Mouse (Mus musculus): ENCODE results near the gene Zfp207. TPM values are rescaled to one million over a fixed set of nuclear protein-coding genes. Genes with fewer than 3 reads are reported as not detected.
"Not testable (repeated sequence)": the region's sequence is repeated elsewhere in the genome, so short reads cannot be mapped to it uniquely, and the experiment has no call there.

Zfp207 gene
- polyA plus RNA-seq, 1 experiment from 2014 or later = 223 TPM

- WGBS = 84% methylated on average over 1 of the region's 1 CpGs
- no peak for DNase-seq (ENCODE audit: low spot score)
- Histone ChIP-seq H3K4me2 (ENCODE audit: low read length) (no peak overlapping the region), H3K9me3 (ENCODE audit: control insufficient read depth, low read length) (no peaks in the 10 kb centered on the region), H3K27me3 (replicated peaks; ENCODE audit: control insufficient read depth, insufficient read depth, low read length) (no peaks in the 10 kb centered on the region), H3K9ac (ENCODE audit: low read length) (no peak overlapping the region), H3K36me3 (ENCODE audit: control insufficient read depth, insufficient read depth, low read length) (peaks cover 88% of the 10 kb centered on the region), H3K4me3 (ENCODE audit: low read depth, low read length) (no peak overlapping the region), H3K27ac (ENCODE audit: low read depth) (no peak overlapping the region), H3K4me1 (replicated peaks; ENCODE audit: control insufficient read depth, insufficient read depth, low read length) (peaks cover 19% of the 10 kb centered on the region)
- no peak for ATAC-seq (replicated peaks; ENCODE audit: low FRiP score, low TSS enrichment, low read depth)
Observed at GRCm38 (mm10) chr11:80389885-80390284, 6.8 kb downstream of the Zfp207 start.

- 0 out of 2 replicates have a peak, but pooled peaks cover 3% of the 10 kb centered on the region for H3K4me1 ChIP-seq (replicated peaks; ENCODE audit: control insufficient read depth, insufficient read depth, low read length)
- no peaks in the 10 kb centered on the region for H3K9me3 ChIP-seq (ENCODE audit: control insufficient read depth, low read length)
- H3K27ac ChIP-seq (ENCODE audit: low read depth) = no peak overlapping the region
- H3K4me2 ChIP-seq (ENCODE audit: low read length) = no peak overlapping the region
- H3K4me3 ChIP-seq (ENCODE audit: low read depth, low read length) = no peak overlapping the region
- no peak overlapping the region for H3K9ac ChIP-seq (ENCODE audit: low read length)
- DNase-seq (ENCODE audit: low spot score) (no peak), ATAC-seq (replicated peaks; ENCODE audit: low FRiP score, low TSS enrichment, low read depth) (no peak)
- 96% methylated on average over 2 of the region's 2 CpGs for WGBS
- H3K36me3 ChIP-seq (ENCODE audit: control insufficient read depth, insufficient read depth, low read length) = peaks cover 93% of the 10 kb centered on the region
- H3K27me3 ChIP-seq (replicated peaks; ENCODE audit: control insufficient read depth, insufficient read depth, low read length) = no peaks in the 10 kb centered on the region
Observed at GRCm38 (mm10) chr11:80391407-80392120, 8.5 kb downstream of the Zfp207 start.

GRCm38 (mm10) chr11:80395930-80396329 is 12.9 kb downstream of the Zfp207 start:
- H3K36me3 ChIP-seq (ENCODE audit: control insufficient read depth, insufficient read depth, low read length) = peaks cover 92% of the 10 kb centered on the region
- 89% methylated on average over 3 of the region's 3 CpGs for WGBS
- no peak for ATAC-seq (replicated peaks; ENCODE audit: low FRiP score, low TSS enrichment, low read depth)

DNA sequence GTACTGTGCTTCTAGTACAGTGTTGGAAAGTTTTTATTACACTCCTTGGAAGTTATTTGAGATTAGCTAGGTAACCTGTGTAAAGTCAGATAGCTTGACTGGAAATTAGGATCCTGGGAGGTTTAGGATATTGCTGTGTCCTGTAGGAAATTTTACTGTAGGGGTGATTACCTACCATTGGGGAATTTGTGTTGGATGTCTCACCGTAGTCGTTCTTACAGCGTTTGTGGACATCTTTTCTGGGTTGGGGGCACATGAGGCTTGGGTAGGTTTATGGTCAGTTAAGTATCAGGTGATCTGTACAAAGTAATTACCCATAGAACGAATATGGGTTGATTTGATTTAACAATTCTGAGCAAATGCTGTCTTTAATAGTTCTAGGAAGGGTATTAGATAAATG is 13.5 kb downstream of the Zfp207 start:
- H3K4me3 ChIP-seq (ENCODE audit: low read depth, low read length) = no peak overlapping the region
- no peaks in the 10 kb centered on the region for H3K27me3 ChIP-seq (replicated peaks; ENCODE audit: control insufficient read depth, insufficient read depth, low read length)
- no peaks in the 10 kb centered on the region for H3K9me3 ChIP-seq (ENCODE audit: control insufficient read depth, low read length)
- H3K36me3 ChIP-seq (ENCODE audit: control insufficient read depth, insufficient read depth, low read length) = peaks cover 91% of the 10 kb centered on the region
- H3K4me1 ChIP-seq (replicated peaks; ENCODE audit: control insufficient read depth, insufficient read depth, low read length) = no peaks in the 10 kb centered on the region
- DNase-seq (ENCODE audit: low spot score) (no peak), ATAC-seq (replicated peaks; ENCODE audit: low FRiP score, low TSS enrichment, low read depth) (no peak)
- 90% methylated on average over 4 of the region's 4 CpGs for WGBS
- no peak overlapping the region for H3K4me2 ChIP-seq (ENCODE audit: low read length)
- H3K9ac ChIP-seq (ENCODE audit: low read length) = no peak overlapping the region
- no peak overlapping the region for H3K27ac ChIP-seq (ENCODE audit: low read depth)

More at GRCm38 (mm10) chr11:80395930-80396329, 12.9 kb downstream of the Zfp207 start:
- Histone ChIP-seq H3K4me3 (ENCODE audit: low read depth, low read length) (no peak overlapping the region), H3K9me3 (ENCODE audit: control insufficient read depth, low read length) (no peaks in the 10 kb centered on the region), H3K4me1 (replicated peaks; ENCODE audit: control insufficient read depth, insufficient read depth, low read length) (no peaks in the 10 kb centered on the region), H3K27ac (ENCODE audit: low read depth) (no peak overlapping the region), H3K4me2 (ENCODE audit: low read length) (no peak overlapping the region), H3K27me3 (replicated peaks; ENCODE audit: control insufficient read depth, insufficient read depth, low read length) (no peaks in the 10 kb centered on the region), H3K9ac (ENCODE audit: low read length) (no peak overlapping the region)
- DNase-seq (ENCODE audit: low spot score) = no peak

DNA sequence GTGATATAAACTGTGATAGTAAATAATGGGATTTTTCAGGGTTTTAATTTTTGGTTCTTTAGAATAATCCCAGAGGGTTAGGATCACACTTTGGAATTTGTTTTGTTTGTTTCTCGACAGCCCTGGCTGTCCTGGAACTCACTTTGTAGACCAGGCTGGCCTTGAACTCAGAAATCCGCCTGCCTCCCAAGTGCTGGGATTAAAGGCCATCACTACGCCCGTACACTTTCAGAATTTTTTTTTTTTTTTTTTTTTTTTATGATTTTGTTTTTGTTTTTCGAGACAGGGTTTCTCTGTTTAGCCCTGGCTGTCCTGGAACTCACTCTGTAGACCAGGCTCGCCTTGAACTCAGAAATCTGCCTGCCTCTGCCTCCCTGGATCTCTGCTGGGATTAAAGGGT is 24.8 kb downstream of the Zfp207 start:
- H3K27me3 ChIP-seq (replicated peaks; ENCODE audit: control insufficient read depth, insufficient read depth, low read length); H3K27ac ChIP-seq (ENCODE audit: low read depth); ATAC-seq (replicated peaks; ENCODE audit: low FRiP score, low TSS enrichment, low read depth); H3K9me3 ChIP-seq (ENCODE audit: control insufficient read depth, low read length); H3K4me3 ChIP-seq (ENCODE audit: low read depth, low read length); H3K9ac ChIP-seq (ENCODE audit: low read length); DNase-seq (ENCODE audit: low spot score); H3K4me2 ChIP-seq (ENCODE audit: low read length); H3K4me1 ChIP-seq (replicated peaks; ENCODE audit: control insufficient read depth, insufficient read depth, low read length): not testable (repeated sequence)
- H3K36me3 ChIP-seq (ENCODE audit: control insufficient read depth, insufficient read depth, low read length) = peaks cover 65% of the 10 kb centered on the region
- WGBS = 95% methylated on average over 6 of the region's 6 CpGs

GRCm38 (mm10) chr11:80410377-80410776 is 27.3 kb downstream of the Zfp207 start:
- Histone ChIP-seq H3K4me2 (ENCODE audit: low read length) (no peak overlapping the region), H3K4me3 (ENCODE audit: low read depth, low read length) (no peak overlapping the region), H3K9ac (ENCODE audit: low read length) (no peak overlapping the region), H3K36me3 (ENCODE audit: control insufficient read depth, insufficient read depth, low read length) (peaks cover 47% of the 10 kb centered on the region), H3K4me1 (replicated peaks; ENCODE audit: control insufficient read depth, insufficient read depth, low read length) (no peaks in the 10 kb centered on the region), H3K27me3 (replicated peaks; ENCODE audit: control insufficient read depth, insufficient read depth, low read length) (no peaks in the 10 kb centered on the region), H3K9me3 (ENCODE audit: control insufficient read depth, low read length) (no peaks in the 10 kb centered on the region), H3K27ac (ENCODE audit: low read depth) (no peak overlapping the region)
- 89% methylated on average over 2 of the region's 2 CpGs for WGBS
- DNase-seq (ENCODE audit: low spot score) (no peak), ATAC-seq (replicated peaks; ENCODE audit: low FRiP score, low TSS enrichment, low read depth) (no peak)

- H3K9me3 ChIP-seq (ENCODE audit: control insufficient read depth, low read length) = no peaks in the 10 kb centered on the region
- DNase-seq (ENCODE audit: low spot score) = no peak
- ATAC-seq (replicated peaks; ENCODE audit: low FRiP score, low TSS enrichment, low read depth) = no peak
- H3K9ac ChIP-seq (ENCODE audit: low read length) = no peak overlapping the region
- H3K4me3 ChIP-seq (ENCODE audit: low read depth, low read length) = no peak overlapping the region
- no peak overlapping the region for H3K27ac ChIP-seq (ENCODE audit: low read depth)
- no peaks in the 10 kb centered on the region for H3K27me3 ChIP-seq (replicated peaks; ENCODE audit: control insufficient read depth, insufficient read depth, low read length)
- WGBS = 91% methylated on average over 5 of the region's 5 CpGs
- H3K4me1 ChIP-seq (replicated peaks; ENCODE audit: control insufficient read depth, insufficient read depth, low read length) = no peaks in the 10 kb centered on the region
- peaks cover 5% of the 10 kb centered on the region; the same call in 1 of the 2 replicates for H3K36me3 ChIP-seq (ENCODE audit: control insufficient read depth, insufficient read depth, low read length)
- H3K4me2 ChIP-seq (ENCODE audit: low read length) = no peak overlapping the region
Observed at GRCm38 (mm10) chr11:80417085-80417484, 34.0 kb downstream of the Zfp207 start.

DNA sequence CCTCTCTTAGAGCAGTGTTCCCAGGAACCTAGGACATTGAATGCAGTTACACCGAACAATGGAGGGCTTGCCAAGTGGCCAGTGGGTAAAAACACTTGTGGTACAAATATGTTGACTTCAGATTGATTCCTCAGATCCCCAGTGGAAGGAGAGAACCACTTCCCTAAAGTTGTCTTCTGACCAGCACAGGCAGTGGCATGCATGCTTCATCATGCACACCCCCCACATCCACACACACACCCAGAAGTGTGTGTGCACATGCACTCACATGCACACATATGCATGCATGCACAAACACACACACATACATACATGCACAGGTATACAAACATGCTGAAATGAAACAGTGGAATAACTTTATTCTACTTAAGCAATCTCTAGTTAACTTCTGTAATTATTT is 36.7 kb downstream of the Zfp207 start:
- 95% methylated on average over 1 of the region's 1 CpGs for WGBS
- Histone ChIP-seq H3K27me3 (replicated peaks; ENCODE audit: control insufficient read depth, insufficient read depth, low read length) (no peaks in the 10 kb centered on the region), H3K4me1 (replicated peaks; ENCODE audit: control insufficient read depth, insufficient read depth, low read length) (no peaks in the 10 kb centered on the region), H3K9me3 (ENCODE audit: control insufficient read depth, low read length) (no peaks in the 10 kb centered on the region), H3K4me3 (ENCODE audit: low read depth, low read length) (no peak overlapping the region), H3K9ac (ENCODE audit: low read length) (no peak overlapping the region), H3K4me2 (ENCODE audit: low read length) (no peak overlapping the region), H3K36me3 (ENCODE audit: control insufficient read depth, insufficient read depth, low read length) (0 out of 2 replicates have a peak, but pooled peaks cover 1% of the 10 kb centered on the region), H3K27ac (ENCODE audit: low read depth) (no peak overlapping the region)
- DNase-seq (ENCODE audit: low spot score) (no peak), ATAC-seq (replicated peaks; ENCODE audit: low FRiP score, low TSS enrichment, low read depth) (no peak)

All from intestine, embryonic 14.5 days (tissue).